Mouse (Mus musculus) E14TG2a.4 (cell line): ENCODE results near the gene Gm45799.

Experiments used
- CTCF ChIP-seq: conservative IDR thresholded peaks from 2 replicates; pipeline ENCODE4 v1.5.1; 2014; ENCODE audit warnings: low read length
- POU5F1 ChIP-seq: IDR thresholded peaks from 2 replicates; pipeline ENCODE4 v1.6.1; 2014; ENCODE audit warnings: low read length, borderline replicate concordance

DNA sequence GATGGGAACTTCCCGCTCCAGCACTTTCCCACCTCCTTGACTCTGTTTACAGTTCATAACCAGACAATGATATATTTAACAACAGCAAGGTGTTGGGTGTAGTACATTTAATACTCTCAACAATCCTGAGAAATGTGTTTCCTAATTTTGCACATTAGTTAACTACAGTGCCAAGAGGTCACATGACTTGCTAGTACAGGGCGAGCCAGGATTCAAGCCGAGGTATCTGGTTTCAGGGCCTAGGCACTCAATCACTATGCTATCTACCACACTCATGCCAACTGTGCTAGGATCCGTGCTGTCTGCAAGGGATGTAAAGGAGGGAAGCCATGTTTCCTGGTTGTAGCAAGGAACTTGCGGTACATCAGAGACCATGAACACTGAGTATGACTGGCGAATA, 23.8 kb upstream of the Gm45799 start:
- TF ChIP-seq POU5F1 = no peak
- TF ChIP-seq CTCF = no peak
